Mouse (Mus musculus): Measurements from ENCODE around the gene Pagr1a. TPM values are rescaled to one million over a fixed set of nuclear protein-coding genes. Genes with fewer than 3 reads are reported as not detected.

Gene Pagr1a
- polyA plus RNA-seq, 1 experiment, result 94.8 TPM

DNA sequence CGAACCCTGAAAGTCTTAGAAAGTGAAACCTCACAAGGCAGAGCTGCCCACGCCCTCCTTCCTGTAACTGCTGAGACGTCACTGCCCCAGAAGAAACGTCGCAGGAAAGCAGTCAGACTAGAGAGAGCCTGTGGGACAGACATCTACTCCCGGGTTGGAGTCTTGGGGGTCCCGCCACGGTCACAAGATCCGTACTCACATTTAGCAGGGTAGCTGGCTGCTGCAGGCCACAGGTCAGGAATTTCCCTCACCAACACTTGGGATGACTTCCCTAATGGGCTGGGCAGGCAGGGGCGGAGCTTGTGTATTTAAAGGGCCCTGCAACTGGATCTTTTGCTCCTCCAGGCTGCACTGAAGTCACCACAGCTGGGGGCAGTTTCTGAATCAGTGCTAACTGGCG is 2.8 kb downstream of the Pagr1a start, which contains the start of gene Mvp:
TSS of gene Mvp (minus strand) at position 302 of the 400 bp plus-strand sequence.
- peaks cover 53% of the 10 kb centered on the region for H3K36me3 ChIP-seq (replicated peaks; ENCODE audit: low read length)
- H3K9me3 ChIP-seq, result no peaks in the 10 kb centered on the region
- TF ChIP-seq GATA1 (IDR thresholded peaks at IDR 0.05; ENCODE audit: borderline replicate concordance, low read length) (no peak), FLI1 (IDR thresholded peaks at IDR 0.05; ENCODE audit: low read length) (no peak)
- peak within 1 kb of the TSS; percentile 96 for H3K4me3 ChIP-seq (replicated peaks)
- H3K4me1 ChIP-seq, result peaks cover 85% of the 10 kb centered on the region
- H3K27me3 ChIP-seq (replicated peaks), result no peaks in the 10 kb centered on the region

DNA sequence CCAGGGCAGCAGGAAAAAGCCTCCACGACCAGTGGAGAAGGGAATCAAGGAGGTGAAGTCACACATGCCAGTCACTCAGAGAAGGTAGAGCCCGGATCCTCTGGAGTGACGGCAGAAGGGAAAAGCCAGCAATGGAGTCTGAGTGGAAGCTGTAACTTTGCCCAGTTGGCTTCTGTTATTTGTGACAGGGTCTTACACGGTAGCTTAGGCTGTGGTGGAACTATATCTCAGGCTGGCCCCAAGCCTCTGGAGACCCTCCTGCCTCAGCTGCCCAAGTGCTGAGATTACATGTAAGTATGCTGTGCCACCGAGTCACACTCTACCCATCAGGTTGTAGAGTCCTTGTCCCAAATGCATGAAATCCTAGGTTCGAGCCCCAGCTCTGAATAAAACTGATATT is 3.8 kb downstream of the Pagr1a start:
- peak overlapping the region; percentile 96 for H3K4me3 ChIP-seq (replicated peaks)
- peaks cover 86% of the 10 kb centered on the region for H3K4me1 ChIP-seq
- H3K36me3 ChIP-seq (replicated peaks; ENCODE audit: low read length), result peaks cover 54% of the 10 kb centered on the region
- TF ChIP-seq FLI1 (IDR thresholded peaks at IDR 0.05; ENCODE audit: low read length) (no peak), GATA1 (IDR thresholded peaks at IDR 0.05; ENCODE audit: borderline replicate concordance, low read length) (no peak)
- no peaks in the 10 kb centered on the region for H3K27me3 ChIP-seq (replicated peaks)
- no peaks in the 10 kb centered on the region for H3K9me3 ChIP-seq

DNA sequence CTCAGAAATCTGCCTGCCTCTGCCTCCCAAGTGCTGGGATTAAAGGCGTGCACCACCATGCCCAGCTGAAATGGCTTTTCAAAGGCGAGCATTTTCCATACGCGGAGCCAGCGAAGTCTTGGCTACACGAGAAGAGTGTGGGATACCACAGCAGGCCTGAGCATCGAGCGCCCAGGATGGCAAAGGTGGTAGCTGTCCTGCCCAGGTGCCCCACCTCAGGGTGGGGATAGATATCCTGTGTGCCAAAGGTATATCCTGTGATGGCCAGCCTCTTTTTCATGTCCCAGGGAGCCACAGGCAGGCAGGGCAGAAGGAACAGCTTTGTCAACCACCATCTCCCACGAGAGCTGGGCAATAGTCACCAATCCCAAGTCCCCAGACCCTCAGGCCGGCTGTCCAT is 4.3 kb downstream of the Pagr1a start:
- Histone ChIP-seq H3K9me3 (no peaks in the 10 kb centered on the region), H3K4me3 (replicated peaks) (peak overlapping the region; percentile 96), H3K4me1 (peaks cover 86% of the 10 kb centered on the region), H3K27me3 (replicated peaks) (no peaks in the 10 kb centered on the region), H3K36me3 (replicated peaks; ENCODE audit: low read length) (peaks cover 54% of the 10 kb centered on the region)
- no peak for TF ChIP-seq FLI1 (IDR thresholded peaks at IDR 0.05; ENCODE audit: low read length)
- no peak for TF ChIP-seq GATA1 (IDR thresholded peaks at IDR 0.05; ENCODE audit: borderline replicate concordance, low read length)

DNA sequence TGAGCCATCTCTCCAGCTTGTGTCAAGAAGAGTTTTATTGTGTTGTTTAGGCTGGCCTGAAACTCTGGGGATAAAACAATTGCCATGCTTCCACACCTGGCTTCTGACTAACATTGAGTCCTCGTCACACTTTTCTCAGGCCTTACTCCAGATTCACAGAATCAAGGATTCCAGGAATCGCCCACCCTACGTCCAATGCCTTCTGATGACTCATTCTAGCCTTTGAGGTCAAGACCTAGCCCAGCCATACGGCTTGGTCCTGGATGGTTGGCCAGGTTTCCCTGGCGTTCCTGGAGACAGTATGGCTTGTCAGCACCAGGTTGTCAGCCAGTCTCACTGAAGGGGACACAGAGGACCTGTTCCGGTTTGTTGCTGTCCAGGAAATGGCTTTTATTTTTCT is 4.8 kb downstream of the Pagr1a start:
- H3K36me3 ChIP-seq (replicated peaks; ENCODE audit: low read length), result peaks cover 57% of the 10 kb centered on the region

DNA sequence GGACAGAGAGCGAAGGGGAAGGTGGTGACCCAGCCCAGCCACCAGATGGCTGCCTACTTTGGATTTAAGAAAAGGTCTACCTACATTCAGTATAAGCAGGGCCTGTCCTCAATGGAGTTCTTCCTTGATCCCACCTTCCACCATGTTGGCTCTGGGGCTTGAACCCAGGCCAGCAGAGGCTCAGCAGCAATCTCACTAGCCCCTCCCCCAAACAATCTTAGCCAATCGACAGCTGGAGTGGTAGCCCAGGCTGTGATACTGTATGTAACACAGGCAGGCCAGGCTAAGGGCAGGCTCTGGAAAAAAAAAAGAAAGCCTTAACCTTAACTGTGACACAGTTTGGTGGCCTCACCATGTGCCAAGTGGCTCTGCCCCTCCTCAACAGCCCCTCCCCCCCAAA is 5.4 kb downstream of the Pagr1a start:
- no peak for TF ChIP-seq GATA1 (IDR thresholded peaks at IDR 0.05; ENCODE audit: borderline replicate concordance, low read length)
- TF ChIP-seq FLI1 (IDR thresholded peaks at IDR 0.05; ENCODE audit: low read length), result no peak
- peaks cover 59% of the 10 kb centered on the region for H3K36me3 ChIP-seq (replicated peaks; ENCODE audit: low read length)
- peaks cover 91% of the 10 kb centered on the region for H3K4me1 ChIP-seq
- H3K4me3 ChIP-seq (replicated peaks), result peak overlapping the region; percentile 56
- H3K27me3 ChIP-seq (replicated peaks), result no peaks in the 10 kb centered on the region
- no peaks in the 10 kb centered on the region for H3K9me3 ChIP-seq

More for the DNA sequence above, 4.8 kb downstream of the Pagr1a start:
- Histone ChIP-seq H3K27me3 (replicated peaks) (no peaks in the 10 kb centered on the region), H3K9me3 (no peaks in the 10 kb centered on the region), H3K4me1 (peaks cover 86% of the 10 kb centered on the region), H3K4me3 (replicated peaks) (no peak overlapping the region)
- TF ChIP-seq FLI1 (IDR thresholded peaks at IDR 0.05; ENCODE audit: low read length), result no peak
- no peak for TF ChIP-seq GATA1 (IDR thresholded peaks at IDR 0.05; ENCODE audit: borderline replicate concordance, low read length)

DNA sequence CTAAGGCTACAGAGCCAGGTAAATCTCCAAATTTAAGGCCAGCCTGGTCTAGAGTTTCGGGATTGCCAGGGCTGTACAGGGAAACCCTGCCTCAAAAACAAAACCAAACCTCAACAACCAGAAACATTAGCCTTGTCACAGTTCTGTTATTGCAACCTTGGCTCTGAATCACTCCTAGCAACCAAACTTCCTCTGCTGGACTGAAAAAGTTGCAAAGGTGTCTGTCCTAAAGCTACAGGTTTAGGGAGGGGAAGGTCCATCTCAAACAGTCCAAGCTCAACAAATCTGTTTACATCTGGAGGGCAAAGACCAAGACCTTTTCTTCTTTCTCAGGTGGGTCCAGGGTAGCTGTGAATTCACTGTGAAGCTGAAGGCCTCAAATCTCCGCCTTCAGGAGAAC is 6.1 kb downstream of the Pagr1a start:
- peaks cover 93% of the 10 kb centered on the region for H3K4me1 ChIP-seq
- peaks cover 60% of the 10 kb centered on the region for H3K36me3 ChIP-seq (replicated peaks; ENCODE audit: low read length)
- no peaks in the 10 kb centered on the region for H3K9me3 ChIP-seq

DNA sequence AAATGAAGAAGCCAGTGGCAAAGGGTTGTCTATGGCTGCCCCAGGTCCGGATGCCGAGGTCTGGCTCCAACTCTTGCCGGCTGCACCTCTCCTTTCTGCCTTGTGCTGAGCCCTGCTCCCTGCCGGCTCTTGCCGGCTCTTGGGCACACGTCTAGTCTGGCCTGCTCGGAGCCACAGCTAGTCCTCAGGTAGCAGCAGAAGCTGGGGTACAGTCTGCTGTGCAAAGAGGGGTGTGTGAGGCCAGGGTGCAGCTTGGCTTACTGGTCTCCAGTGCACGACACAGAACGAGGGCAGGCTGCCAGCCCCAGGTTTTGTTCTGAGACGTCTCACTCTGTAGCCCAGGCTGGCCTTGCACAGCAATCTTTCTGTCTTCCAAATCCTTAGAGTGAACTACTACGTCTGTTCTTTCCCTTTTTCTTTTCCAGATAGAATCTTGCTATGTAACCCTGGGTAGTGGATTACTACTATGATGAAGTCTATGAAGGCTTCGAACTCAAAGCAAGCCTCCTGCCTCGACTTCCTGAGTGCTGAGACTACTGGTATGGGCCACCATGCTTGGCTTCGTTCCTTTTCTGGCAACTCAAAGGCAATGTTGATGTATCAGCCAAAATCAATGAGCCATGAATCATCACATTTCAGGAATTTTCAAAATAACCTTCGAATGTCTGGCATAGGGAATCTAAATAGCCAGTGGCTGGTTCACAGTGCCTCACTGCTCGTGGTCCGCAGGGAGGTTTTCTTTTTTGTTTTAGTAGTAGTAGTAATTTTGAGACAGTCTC is 7.7 kb downstream of the Pagr1a start:
- peaks cover 86% of the 10 kb centered on the region for H3K4me1 ChIP-seq
- peaks cover 52% of the 10 kb centered on the region for H3K36me3 ChIP-seq (replicated peaks; ENCODE audit: low read length)
- no peaks in the 10 kb centered on the region for H3K9me3 ChIP-seq
- H3K4me3 ChIP-seq (replicated peaks), result peak overlapping the region; percentile 88
- no peak for TF ChIP-seq GATA1 (IDR thresholded peaks at IDR 0.05; ENCODE audit: borderline replicate concordance, low read length)
- TF ChIP-seq FLI1 (IDR thresholded peaks at IDR 0.05; ENCODE audit: low read length), result no peak
- H3K27me3 ChIP-seq (replicated peaks), result no peaks in the 10 kb centered on the region

More for the DNA sequence above, 6.1 kb downstream of the Pagr1a start:
- TF ChIP-seq FLI1 (IDR thresholded peaks at IDR 0.05; ENCODE audit: low read length) (no peak), GATA1 (IDR thresholded peaks at IDR 0.05; ENCODE audit: borderline replicate concordance, low read length) (no peak)
- H3K27me3 ChIP-seq (replicated peaks), result no peaks in the 10 kb centered on the region
- H3K4me3 ChIP-seq (replicated peaks), result peak overlapping the region; percentile 56

DNA sequence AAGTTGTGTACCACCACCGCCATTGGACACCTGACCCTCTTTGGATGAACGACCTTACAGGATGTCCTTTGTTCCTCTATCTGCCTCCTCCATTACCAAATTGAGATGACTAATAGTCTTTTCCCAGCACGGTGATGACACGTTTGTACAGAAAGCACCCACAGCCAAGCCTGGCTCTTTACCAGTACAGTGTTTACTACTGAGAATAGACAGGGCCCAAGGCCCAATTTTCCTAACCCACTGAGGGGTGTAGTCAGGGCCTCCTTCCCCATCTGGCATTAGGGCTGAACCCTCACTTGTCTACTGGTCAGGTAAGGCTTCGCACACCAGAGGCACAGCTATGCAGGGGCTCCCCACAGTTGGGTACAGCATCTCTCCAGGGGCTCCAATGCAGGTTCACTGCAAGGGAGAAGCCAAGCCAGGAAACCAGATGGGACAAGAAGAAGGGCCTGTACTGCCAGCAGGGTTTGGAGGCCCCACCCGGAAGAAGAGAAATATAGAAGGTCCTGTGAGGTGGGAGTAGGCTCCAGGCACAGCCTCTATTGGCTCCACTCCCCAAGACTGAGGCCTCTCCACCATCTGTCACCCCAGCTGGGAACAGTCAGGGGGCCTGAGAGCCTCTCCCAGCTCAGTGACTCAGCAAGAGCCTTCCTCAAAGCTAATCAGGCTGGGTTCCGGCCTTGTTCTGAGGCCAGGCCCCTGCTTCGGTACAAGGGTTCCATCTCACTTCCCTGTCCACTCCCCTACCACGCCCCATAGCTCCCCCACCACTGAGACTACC is 8.7 kb downstream of the Pagr1a start:
- peaks cover 57% of the 10 kb centered on the region for H3K36me3 ChIP-seq (replicated peaks; ENCODE audit: low read length)
- peaks cover 92% of the 10 kb centered on the region for H3K4me1 ChIP-seq
- peak overlapping the region; percentile 88 for H3K4me3 ChIP-seq (replicated peaks)
- no peaks in the 10 kb centered on the region for H3K27me3 ChIP-seq (replicated peaks)
- no peak for TF ChIP-seq FLI1 (IDR thresholded peaks at IDR 0.05; ENCODE audit: low read length)
- no peak for TF ChIP-seq GATA1 (IDR thresholded peaks at IDR 0.05; ENCODE audit: borderline replicate concordance, low read length)
- no peaks in the 10 kb centered on the region for H3K9me3 ChIP-seq

DNA sequence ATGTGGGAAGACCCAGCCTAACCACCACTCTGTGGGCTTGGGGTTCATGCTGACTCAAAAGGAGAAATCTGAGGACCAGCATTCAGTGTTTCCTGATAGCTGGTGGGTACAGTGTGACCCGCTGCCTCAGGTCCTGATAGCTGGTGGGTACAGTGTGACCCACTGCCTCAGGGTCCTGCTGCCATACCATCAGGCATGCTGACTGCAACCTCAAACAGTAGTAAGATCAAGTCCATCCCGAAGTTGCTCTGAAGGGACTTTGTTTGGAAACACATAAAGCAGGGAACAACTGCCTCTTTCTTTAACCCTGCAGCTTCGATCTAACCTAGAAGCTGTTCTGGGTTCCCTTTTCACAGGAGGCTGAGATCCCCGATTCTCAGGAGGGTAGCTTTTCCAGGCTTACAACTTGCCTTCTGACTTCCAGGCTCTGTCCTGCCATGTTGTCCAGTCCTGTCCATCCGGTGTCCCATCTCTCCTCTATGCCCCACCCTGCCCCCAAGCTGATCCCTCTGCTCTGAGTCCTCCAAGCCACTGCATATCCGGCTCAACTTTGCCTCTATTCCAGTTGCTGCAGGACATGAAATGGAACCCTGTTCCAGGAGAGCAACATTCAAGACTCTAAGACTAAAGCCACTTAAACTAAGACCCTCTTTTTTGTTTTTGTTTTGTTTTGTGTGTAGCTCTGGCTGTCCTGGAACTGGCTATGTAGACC is 9.7 kb downstream of the Pagr1a start:
- Histone ChIP-seq H3K36me3 (replicated peaks; ENCODE audit: low read length) (peaks cover 50% of the 10 kb centered on the region), H3K9me3 (no peaks in the 10 kb centered on the region), H3K27me3 (replicated peaks) (no peaks in the 10 kb centered on the region), H3K4me1 (peaks cover 92% of the 10 kb centered on the region), H3K4me3 (replicated peaks) (peak overlapping the region; percentile 67)
- no peak for TF ChIP-seq FLI1 (IDR thresholded peaks at IDR 0.05; ENCODE audit: low read length)
- TF ChIP-seq GATA1 (IDR thresholded peaks at IDR 0.05; ENCODE audit: borderline replicate concordance, low read length), result no peak
